Mouse (Mus musculus): ENCODE measurements at regions not wholly inside any gene's neighbourhood (a gene's known extent, or its start where the extent isn't known, plus 50 kb on each side); places are given as distances from the start of the nearest gene placed in this dataset.

- TF ChIP-seq POLR2A (IDR thresholded peaks at IDR 0.05; ENCODE audit: extremely low read depth, insufficient read depth, low read length) (no peak), CTCF (IDR thresholded peaks at IDR 0.05; ENCODE audit: low read depth, low read length) (no peak)
Observed at GRCm38 (mm10) chr13:59889468-59890117, 66.6 kb upstream of the Tut7 start.

Measured in liver, adult 2 months (tissue).